Mouse (Mus musculus) small intestine, adult 2 months (tissue): ENCODE data around the gene Tipin.
"Not testable (repeated sequence)": the region's sequence is repeated elsewhere in the genome, so short reads cannot be mapped to it uniquely, and the experiment has no call there.

Experiments
- CTCF ChIP-seq: fragments of 200-500 bp; IDR thresholded peaks from 2 replicates; pipeline ENCODE4 v1.5.1; 2012; ENCODE audit warnings: low read depth, mild to moderate bottlenecking, control low read depth, inconsistent platforms, low read length, moderate library complexity, mixed read lengths; ENCODE audit not compliant: insufficient replicate concordance, insufficient read length; ENCODE audit errors: extremely low read depth
- POLR2A ChIP-seq: fragments of 200-500 bp; IDR thresholded peaks from 2 replicates; pipeline ENCODE4 v1.6.1; 2012; ENCODE audit warnings: low read depth, mild to moderate bottlenecking, control low read depth, inconsistent platforms, low read length, moderate library complexity

GRCm38 (mm10) chr9:64303086-64303485 is 21.7 kb downstream of the Tipin start:
- not testable (repeated sequence) for TF ChIP-seq POLR2A, CTCF
